Mouse (Mus musculus) midbrain, embryonic 11.5 days (tissue): ENCODE data around the gene Trim23. TPM values are rescaled to one million over a fixed set of nuclear protein-coding genes. Genes with fewer than 3 reads are reported as not detected.

Experiments used
- ATAC-seq: fragments of 200-750 bp; cut with Nextera tagmentation; 2 replicates; pipeline ENCODE4 v1.8.0; 2017; ENCODE audit warnings: moderate TSS enrichment, moderate library complexity; ENCODE audit not compliant: low FRiP score
- DNase-seq: peaks from one replicate; pipeline ENCODE4 v3.0.0; 2015; ENCODE audit warnings: low spot score; ENCODE audit errors: missing footprints
- H3K27ac ChIP-seq: fragments of 300-500 bp; sonication (generic); 2 replicates; pipeline ENCODE4 v1.5.1; 2014; ENCODE audit warnings: low read depth, low read length
- H3K27me3 ChIP-seq: fragments of 300-500 bp; sonication (generic); 2 replicates; pipeline ENCODE4 v1.6.1; 2014; ENCODE audit warnings: mild to moderate bottlenecking, low read length, moderate library complexity, mixed read lengths; ENCODE audit not compliant: control insufficient read depth, insufficient read depth
- H3K36me3 ChIP-seq: fragments of 300-500 bp; sonication (generic); 2 replicates; pipeline ENCODE4 v1.6.1; 2014; ENCODE audit warnings: mild to moderate bottlenecking, low read length, moderate library complexity, mixed read lengths; ENCODE audit not compliant: control insufficient read depth, insufficient read depth
- H3K4me1 ChIP-seq: fragments of 300-500 bp; sonication (generic); 2 replicates; pipeline ENCODE4 v1.6.1; 2014; ENCODE audit warnings: low read length; ENCODE audit not compliant: control insufficient read depth, insufficient read depth
- H3K4me2 ChIP-seq: fragments of 300-500 bp; sonication (generic); 2 replicates; pipeline ENCODE4 v1.6.1; 2014; ENCODE audit warnings: mild to moderate bottlenecking, moderate library complexity
- H3K4me3 ChIP-seq: fragments of 300-500 bp; sonication (generic); 2 replicates; pipeline ENCODE4 v1.5.1; 2014; ENCODE audit warnings: low read depth, low read length
- H3K9ac ChIP-seq: fragments of 300-500 bp; sonication (generic); 2 replicates; pipeline ENCODE4 v1.6.1; 2014; ENCODE audit warnings: low read length
- H3K9me3 ChIP-seq: fragments of 300-500 bp; sonication (generic); 2 replicates; pipeline ENCODE4 v1.6.1; 2016; ENCODE audit warnings: low read length; ENCODE audit not compliant: control insufficient read depth
- WGBS: fragments of 180-500 bp; shearing (Covaris S2); extraction: QIAGEN DNeasy Blood & Tissue Kit; methylation state at CpG from one replicate; pipeline ENCODE4 v1.1.7; 2014; 5-methylcytosine and 5-hydroxymethylcytosine counted together
- polyA plus RNA-seq: library from polyadenylated mRNA; unstranded; fragments of >200 nt; fragmentation: Nextera tagmentation; extraction: Ambion mirVana; gene quantifications from 2 replicates; pipeline ENCODE4 v1.2.1, GENCODE M21; 2014

Gene Trim23
- polyA plus RNA-seq, 1 experiment from 2014 or later: 26.5 TPM

- Histone ChIP-seq H3K9ac (peak within 1 kb of the TSS; percentile 86), H3K27me3 (no peaks in the 10 kb centered on the region), H3K4me3 (peak within 1 kb of the TSS; percentile 63), H3K9me3 (no peaks in the 10 kb centered on the region), H3K36me3 (peaks cover 2% of the 10 kb centered on the region; the same call in 1 of the 2 replicates), H3K4me1 (peaks cover 5% of the 10 kb centered on the region), H3K27ac (peak within 1 kb of the TSS; percentile 79), H3K4me2 (peak within 1 kb of the TSS; percentile 66)
- ATAC-seq (peak; percentile 100), DNase-seq (peak; percentile 100)
- under 1% methylated on average over 55 of the region's 55 CpGs for WGBS
These were observed 49.9 kb downstream of the Trim23 start, which contains the start of the genes Cenpk and Ppwd1 for GRCm38 (mm10) chr13:104228384-104229066. Gene Cenpk (plus strand): TSS chr13:104228611. Gene Ppwd1 (minus strand): TSS chr13:104228843.

- H3K36me3 ChIP-seq: peaks cover 2% of the 10 kb centered on the region; the same call in 1 of the 2 replicates
- H3K9me3 ChIP-seq: no peaks in the 10 kb centered on the region
- H3K4me1 ChIP-seq: peaks cover 5% of the 10 kb centered on the region
- H3K27ac ChIP-seq: 0 out of 2 replicates have a peak overlapping the region, but pooled peaks have one; percentile 79
- no peaks in the 10 kb centered on the region for H3K27me3 ChIP-seq
- peak overlapping the region; percentile 66 for H3K4me2 ChIP-seq
- peak overlapping the region; percentile 63 for H3K4me3 ChIP-seq
- 7% methylated on average over 15 of the region's 15 CpGs for WGBS
- ATAC-seq (peak; percentile 45), DNase-seq (no peak)
- H3K9ac ChIP-seq: peak overlapping the region; percentile 86
These were observed 50.6 kb downstream of the Trim23 start for GRCm38 (mm10) chr13:104229181-104229580.

Other genes starting within 250 kb of the Trim23 start
- gene Nln, start 69.2 kb upstream of the Trim23 start, polyA plus RNA-seq: 23.5 and 23.9 TPM in 2 replicates
- gene Sgtb, start 69.1 kb upstream of the Trim23 start, polyA plus RNA-seq: 27.0 and 28.0 TPM in 2 replicates
- gene Trappc13, start 328 bp upstream of the Trim23 start, polyA plus RNA-seq: 82.4 and 96.4 TPM in 2 replicates
- gene Cenpk, start 49.8 kb downstream of the Trim23 start, polyA plus RNA-seq: 75.1 and 77.1 TPM in 2 replicates
- 15.7 and 16.4 TPM in 2 replicates for gene Ppwd1, start 50.0 kb downstream of the Trim23 start, polyA plus RNA-seq
- 2.6 and 3.3 TPM in 2 replicates for gene Adamts6, start 109.0 kb downstream of the Trim23 start, polyA plus RNA-seq